In genomic region chr14:16250099-16250498, GRCm38 (mm10) we compare ENCODE assay signal across 8 mouse cellular contexts. TPM values are rescaled to one million over a fixed set of nuclear protein-coding genes. Genes with fewer than 3 reads are reported as not detected.
DNase-seq lines count a peak whose midpoint lies in the region; ATAC-seq lines count a peak whose summit lies in the region.

No protein-coding gene starts in this region.

- intact Hi-C loops in left cerebral cortex, postnatal 10 days (cut with DNase I): no loop called here

- H3K4me2 ChIP-seq in neural tube, embryonic 11.5 days (ENCODE audit: low read depth): peak overlapping the region; percentile 78
- peak overlapping the region; percentile 92 for H3K4me2 ChIP-seq in liver, embryonic 11.5 days
- peak overlapping the region; percentile 85 for H3K4me2 ChIP-seq in stomach, embryonic 16.5 days (ENCODE audit: low read depth, low read length)

- WGBS in neural tube, embryonic 11.5 days: 70% methylated on average over 3 of the region's 3 CpGs
- WGBS in liver, embryonic 11.5 days: 75% methylated on average over 3 of the region's 3 CpGs
- whole genome bisulfite sequencing in stomach, embryonic 16.5 days: 57% methylated on average over 3 of the region's 3 CpGs

- H3K4me1 ChIP-seq in neural tube, embryonic 11.5 days (ENCODE audit: control insufficient read depth, insufficient read depth, low read length): no peaks in the 10 kb centered on the region
- H3K4me1 ChIP-seq in liver, embryonic 11.5 days (replicated peaks; ENCODE audit: control insufficient read depth, insufficient read depth, low read length): peaks cover 21% of the 10 kb centered on the region
- peaks cover 17% of the 10 kb centered on the region; the same call in 1 of the 2 replicates for H3K4me1 ChIP-seq in stomach, embryonic 16.5 days (ENCODE audit: control insufficient read depth, insufficient read depth, low read length)

- H3K4me3 ChIP-seq in neural tube, embryonic 11.5 days (ENCODE audit: low read depth, low read length): peak overlapping the region; percentile 65
- peak overlapping the region; percentile 75 for H3K4me3 ChIP-seq in liver, embryonic 11.5 days (ENCODE audit: low read depth, low read length)
- peak overlapping the region; percentile 80 for H3K4me3 ChIP-seq in stomach, embryonic 16.5 days (replicated peaks; ENCODE audit: low read length)

- no peaks in the 10 kb centered on the region for H3K27me3 ChIP-seq in neural tube, embryonic 11.5 days (ENCODE audit: control insufficient read depth, insufficient read depth, low read length)
- H3K27me3 ChIP-seq in liver, embryonic 11.5 days (replicated peaks; ENCODE audit: control insufficient read depth, insufficient read depth, low read length): no peaks in the 10 kb centered on the region
- H3K27me3 ChIP-seq in stomach, embryonic 16.5 days (ENCODE audit: control insufficient read depth, insufficient read depth, low read length): no peaks in the 10 kb centered on the region

- ATAC-seq in CD4-positive, CD25-positive, alpha-beta regulatory T cell, adult 4 months: no peak
- ATAC-seq in neural tube, embryonic 11.5 days (ENCODE audit: insufficient read depth, low FRiP score, low TSS enrichment): no peak
- no peak for ATAC-seq in liver, embryonic 11.5 days (replicated peaks; ENCODE audit: low FRiP score)
- no peak for ATAC-seq in stomach, embryonic 16.5 days (ENCODE audit: insufficient read depth, low FRiP score)

- no peaks in the 10 kb centered on the region for H3K9me3 ChIP-seq in neural tube, embryonic 11.5 days (ENCODE audit: control insufficient read depth, low read length)
- no peaks in the 10 kb centered on the region for H3K9me3 ChIP-seq in liver, embryonic 11.5 days (ENCODE audit: control insufficient read depth, low read length)
- no peaks in the 10 kb centered on the region for H3K9me3 ChIP-seq in stomach, embryonic 16.5 days (replicated peaks; ENCODE audit: control insufficient read depth, low read length)

- no peak overlapping the region for H3K27ac ChIP-seq in neural tube, embryonic 11.5 days (ENCODE audit: low read depth, low read length)
- no peak overlapping the region for H3K27ac ChIP-seq in liver, embryonic 11.5 days (ENCODE audit: low read depth, low read length)
- 0 out of 2 replicates have a peak overlapping the region, but pooled peaks have one; percentile 89 for H3K27ac ChIP-seq in stomach, embryonic 16.5 days (ENCODE audit: low read length)

- no peak overlapping the region; the same call in 1 of the 2 replicates for H3K9ac ChIP-seq in neural tube, embryonic 11.5 days (ENCODE audit: low read length)
- peak overlapping the region; percentile 94 for H3K9ac ChIP-seq in liver, embryonic 11.5 days (ENCODE audit: low read depth, low read length)
- peak overlapping the region; percentile 97 for H3K9ac ChIP-seq in stomach, embryonic 16.5 days (ENCODE audit: low read length)

- DNase-seq in CD4-positive, CD25-positive, alpha-beta regulatory T cell, adult 2 months (ENCODE audit: low read depth, low spot score): peak; percentile 23
- DNase-seq in neural tube, embryonic 11.5 days (ENCODE audit: low spot score): no peak
- no peak for DNase-seq in neural tube, embryonic 10.5 days (ENCODE audit: extremely low spot score, low spot score)
- DNase-seq in liver, embryonic 11.5 days (ENCODE audit: low spot score): no peak
- DNase-seq in left cerebral cortex, postnatal 10 days (ENCODE audit: extremely low spot score in 1 of 2, low spot score in 2 of 2): no peak
- DNase-seq in ovary, postnatal 36 days (ENCODE audit: low spot score): no peak

- no peaks in the 10 kb centered on the region for H3K36me3 ChIP-seq in neural tube, embryonic 11.5 days (ENCODE audit: control insufficient read depth, insufficient read depth, low read length)
- H3K36me3 ChIP-seq in liver, embryonic 11.5 days (ENCODE audit: control insufficient read depth, insufficient read depth, low read length): no peaks in the 10 kb centered on the region; the same call in 1 of the 2 replicates
- H3K36me3 ChIP-seq in stomach, embryonic 16.5 days (ENCODE audit: control insufficient read depth, insufficient read depth, low read length): no peaks in the 10 kb centered on the region

RNA-seq across cellular contexts. Expression of gene Oxsm, which starts 0.5 kb away (rescaled TPM):
- 1 to 10 TPM; 4.8 to 9.5 TPM for polyA plus RNA-seq in CD4-positive, CD25-positive, alpha-beta regulatory T cell, adult 4 months (2017; shearing (Covaris generic))
- polyA plus RNA-seq in neural tube, embryonic 11.5 days (2014; fragmentation: Nextera tagmentation; extraction: Ambion mirVana): 0.90 and 0.92 TPM in 2 replicates
- 2.6 and 2.9 TPM in 2 replicates for polyA plus RNA-seq in liver, embryonic 11.5 days (2014; fragmentation: Nextera tagmentation; extraction: Ambion mirVana)
- 4.2 and 4.3 TPM in 2 replicates for polyA plus RNA-seq in stomach, embryonic 16.5 days (2015; fragmentation: Nextera tagmentation; extraction: Ambion mirVana)
- 10 to 100 TPM in 1 of 2 experiments, 1 to 10 TPM in 1; 10.0 to 11.9 TPM for total RNA-seq in left cerebral cortex, postnatal 10 days (2021)

RNA-seq across cellular contexts. Expression of gene Ngly1, which starts 1.0 kb away (rescaled TPM):
- 10 to 100 TPM; 86.1 to 92.0 TPM for polyA plus RNA-seq in CD4-positive, CD25-positive, alpha-beta regulatory T cell, adult 4 months (2017; shearing (Covaris generic))
- 20.1 and 21.6 TPM in 2 replicates for polyA plus RNA-seq in neural tube, embryonic 11.5 days (2014; fragmentation: Nextera tagmentation; extraction: Ambion mirVana)
- polyA plus RNA-seq in liver, embryonic 11.5 days (2014; fragmentation: Nextera tagmentation; extraction: Ambion mirVana): 25.7 and 29.3 TPM in 2 replicates
- polyA plus RNA-seq in stomach, embryonic 16.5 days (2015; fragmentation: Nextera tagmentation; extraction: Ambion mirVana): 40.8 and 44.9 TPM in 2 replicates
- 10 to 100 TPM; 30.2 to 31.2 TPM for total RNA-seq in left cerebral cortex, postnatal 10 days (2021)
